Mouse (Mus musculus) kidney, postnatal 25 days (tissue): Measurements from ENCODE around the gene Galnt14.

Experiments
- DNase-seq, 2 experiments: peaks; one replicate each; pipeline ENCODE4 v3.0.0; 2021; ENCODE audit warnings: mixed read lengths in 2 of 2

Gene Galnt14

GRCm38 (mm10) chr17:73502613-73503012 lies 207.6 kb downstream of the Galnt14 start:
- no peak for DNase-seq

GRCm38 (mm10) chr17:73489519-73489918 lies 220.7 kb downstream of the Galnt14 start:
- no peak for DNase-seq

- DNase-seq, result peak; percentile 40 to 43
These were observed 222.5 kb downstream of the Galnt14 start for GRCm38 (mm10) chr17:73487792-73488191.

GRCm38 (mm10) chr17:73487380-73487779 lies 222.9 kb downstream of the Galnt14 start:
- no peak for DNase-seq

- no peak for DNase-seq
These were observed 232.9 kb downstream of the Galnt14 start for GRCm38 (mm10) chr17:73477096-73478076.

- no peak for DNase-seq
These were observed 235.9 kb downstream of the Galnt14 start for GRCm38 (mm10) chr17:73474371-73474770.

- no peak for DNase-seq
These were observed 237.2 kb downstream of the Galnt14 start for GRCm38 (mm10) chr17:73473012-73473411.

- DNase-seq, result no peak
These were observed 249.4 kb downstream of the Galnt14 start for GRCm38 (mm10) chr17:73460874-73461273.

- DNase-seq, result no peak
These were observed 251.5 kb downstream of the Galnt14 start for GRCm38 (mm10) chr17:73458741-73459140.

GRCm38 (mm10) chr17:73456551-73456950 lies 253.7 kb downstream of the Galnt14 start:
- DNase-seq, result no peak

GRCm38 (mm10) chr17:73453646-73454045 lies 256.6 kb downstream of the Galnt14 start:
- no peak for DNase-seq

- DNase-seq, result no peak
These were observed 258.0 kb downstream of the Galnt14 start for GRCm38 (mm10) chr17:73452151-73452760.

GRCm38 (mm10) chr17:73449104-73449503 lies 261.1 kb downstream of the Galnt14 start:
- DNase-seq, result no peak
